Mouse (Mus musculus): ENCODE data around the gene Cep170b. TPM values are rescaled to one million over a fixed set of nuclear protein-coding genes. Genes with fewer than 3 reads are reported as not detected.

Gene Cep170b
- polyA plus RNA-seq, 1 experiment = 2.2 TPM

DNA sequence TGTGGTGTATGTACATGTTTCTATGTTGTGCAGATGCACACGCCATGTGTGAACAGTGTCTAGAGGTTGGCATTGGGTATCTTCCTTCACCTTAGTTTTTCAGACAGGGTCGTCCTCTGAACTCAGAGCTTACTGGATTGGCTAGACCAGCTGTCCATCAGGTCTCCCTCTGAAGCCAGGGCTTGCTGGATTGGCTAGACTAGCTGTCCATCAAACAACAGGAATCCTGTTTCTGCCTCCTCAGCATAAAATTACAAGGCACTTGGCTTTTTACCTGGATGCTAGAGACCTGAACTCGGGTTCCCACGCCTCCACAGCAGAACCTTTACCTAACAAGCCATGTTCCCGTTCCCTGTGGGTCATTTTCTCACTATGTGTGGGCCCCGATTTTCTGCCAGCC, 48.8 kb downstream of the Cep170b start:
- Histone ChIP-seq H3K9me3 (peaks cover 17% of the 10 kb centered on the region), H3K4me3 (replicated peaks) (no peak overlapping the region), H3K27me3 (replicated peaks) (peaks cover 87% of the 10 kb centered on the region), H3K36me3 (replicated peaks; ENCODE audit: low read length) (no peaks in the 10 kb centered on the region), H3K4me1 (no peaks in the 10 kb centered on the region; the same call in 1 of the 2 replicates)
- no peak for TF ChIP-seq FLI1 (IDR thresholded peaks at IDR 0.05; ENCODE audit: low read length)
- TF ChIP-seq GATA1 (IDR thresholded peaks at IDR 0.05; ENCODE audit: borderline replicate concordance, low read length) = no peak

DNA sequence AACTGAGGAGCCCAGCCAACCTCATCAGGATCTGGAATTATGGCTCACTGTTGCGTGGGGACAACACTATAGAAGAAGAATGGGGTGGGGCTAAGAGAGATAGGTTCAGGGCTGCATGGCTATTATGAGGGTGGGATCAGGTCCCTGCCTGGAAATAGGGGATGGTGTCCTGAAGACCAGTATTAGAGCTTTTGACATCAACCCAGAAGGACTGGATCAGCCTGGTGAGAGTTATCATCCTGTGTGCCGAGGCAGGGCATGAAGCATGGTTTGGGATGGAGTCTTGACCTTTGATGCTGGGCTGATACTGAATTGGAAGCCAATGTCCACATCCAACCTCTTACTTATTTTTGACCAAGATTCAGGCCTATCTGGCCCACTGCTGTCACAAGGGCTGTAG, 49.5 kb downstream of the Cep170b start:
- peaks cover 84% of the 10 kb centered on the region for H3K27me3 ChIP-seq (replicated peaks)
- TF ChIP-seq FLI1 (IDR thresholded peaks at IDR 0.05; ENCODE audit: low read length) (no peak), GATA1 (IDR thresholded peaks at IDR 0.05; ENCODE audit: borderline replicate concordance, low read length) (no peak)
- peaks cover 24% of the 10 kb centered on the region for H3K9me3 ChIP-seq
- no peaks in the 10 kb centered on the region; the same call in 1 of the 2 replicates for H3K4me1 ChIP-seq
- H3K4me3 ChIP-seq (replicated peaks) = no peak overlapping the region
- H3K36me3 ChIP-seq (replicated peaks; ENCODE audit: low read length) = no peaks in the 10 kb centered on the region

DNA sequence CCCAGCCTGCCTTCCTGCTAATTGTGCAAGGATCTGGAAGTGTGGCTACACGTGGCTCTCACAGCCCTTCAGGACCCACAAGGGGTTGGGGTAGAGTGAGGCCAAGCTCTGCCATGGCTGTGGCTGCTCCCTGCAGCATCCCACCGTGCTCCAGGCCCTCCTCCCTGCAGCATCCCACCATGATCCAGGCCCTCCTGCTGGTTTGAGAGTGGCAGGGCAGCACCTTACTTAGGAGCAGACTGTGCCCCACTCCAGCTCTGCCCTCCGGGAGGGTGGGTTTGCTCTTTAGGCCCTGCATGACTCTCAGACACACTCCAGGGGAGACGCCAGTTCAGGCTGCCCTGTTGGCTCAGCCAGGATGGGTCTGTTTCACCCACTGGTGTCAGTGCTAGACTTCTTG, 50.1 kb downstream of the Cep170b start:
- TF ChIP-seq FLI1 (IDR thresholded peaks at IDR 0.05; ENCODE audit: low read length) = no peak
- no peak for TF ChIP-seq GATA1 (IDR thresholded peaks at IDR 0.05; ENCODE audit: borderline replicate concordance, low read length)
- Histone ChIP-seq H3K27me3 (replicated peaks) (peaks cover 80% of the 10 kb centered on the region), H3K9me3 (peaks cover 30% of the 10 kb centered on the region), H3K4me3 (replicated peaks) (no peak overlapping the region), H3K4me1 (no peaks in the 10 kb centered on the region; the same call in 1 of the 2 replicates), H3K36me3 (replicated peaks; ENCODE audit: low read length) (no peaks in the 10 kb centered on the region)

DNA sequence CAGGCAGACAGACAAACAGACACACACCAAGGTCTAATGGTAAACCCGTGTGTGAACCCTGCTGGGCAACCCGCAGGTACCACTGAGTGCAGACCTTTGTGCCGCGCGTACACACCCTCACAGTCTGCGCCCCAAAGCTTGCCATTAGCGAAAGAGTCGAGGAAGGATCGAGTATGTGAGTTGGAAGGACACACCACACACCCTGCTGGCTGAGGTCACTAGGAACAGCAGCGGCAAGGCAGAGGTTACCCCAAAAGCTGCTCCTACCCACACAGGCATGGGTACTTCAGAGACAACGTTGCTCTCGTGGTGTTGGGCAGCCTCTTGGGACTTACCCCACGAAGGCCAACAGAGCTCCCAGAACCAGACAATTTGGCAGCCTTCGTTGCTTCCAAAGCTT, 52.1 kb downstream of the Cep170b start:
- H3K4me1 ChIP-seq = no peaks in the 10 kb centered on the region; the same call in 1 of the 2 replicates
- H3K27me3 ChIP-seq (replicated peaks) = peaks cover 70% of the 10 kb centered on the region
- no peaks in the 10 kb centered on the region for H3K36me3 ChIP-seq (replicated peaks; ENCODE audit: low read length)
- peaks cover 34% of the 10 kb centered on the region for H3K9me3 ChIP-seq
- TF ChIP-seq FLI1 (IDR thresholded peaks at IDR 0.05; ENCODE audit: low read length) = no peak
- TF ChIP-seq GATA1 (IDR thresholded peaks at IDR 0.05; ENCODE audit: borderline replicate concordance, low read length) = no peak
- H3K4me3 ChIP-seq (replicated peaks) = no peak overlapping the region

DNA sequence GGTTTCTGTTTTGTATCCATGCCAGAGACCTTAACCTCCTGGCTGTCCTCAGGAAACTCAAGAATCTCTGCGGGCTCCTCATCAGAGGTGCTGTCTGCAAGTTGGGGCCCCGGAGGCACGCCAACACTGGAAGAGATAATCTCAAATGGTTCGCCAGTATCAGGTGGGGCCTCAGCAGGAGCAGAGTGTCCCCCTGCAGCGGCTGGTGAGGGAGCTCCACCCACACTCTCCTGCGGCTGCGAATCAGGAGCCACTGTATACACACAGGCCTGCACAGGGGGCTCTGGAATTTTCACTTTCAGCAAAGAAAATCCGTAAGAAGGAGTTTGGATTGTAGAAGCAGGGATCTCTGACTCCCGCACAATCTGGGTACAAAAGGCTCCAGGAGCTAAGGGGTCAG, 53.1 kb downstream of the Cep170b start:
- no peak for TF ChIP-seq GATA1 (IDR thresholded peaks at IDR 0.05; ENCODE audit: borderline replicate concordance, low read length)
- no peak for TF ChIP-seq FLI1 (IDR thresholded peaks at IDR 0.05; ENCODE audit: low read length)
- Histone ChIP-seq H3K4me3 (replicated peaks) (no peak overlapping the region), H3K9me3 (peaks cover 34% of the 10 kb centered on the region), H3K4me1 (no peaks in the 10 kb centered on the region; the same call in 1 of the 2 replicates), H3K36me3 (replicated peaks; ENCODE audit: low read length) (no peaks in the 10 kb centered on the region), H3K27me3 (replicated peaks) (peaks cover 60% of the 10 kb centered on the region)

DNA sequence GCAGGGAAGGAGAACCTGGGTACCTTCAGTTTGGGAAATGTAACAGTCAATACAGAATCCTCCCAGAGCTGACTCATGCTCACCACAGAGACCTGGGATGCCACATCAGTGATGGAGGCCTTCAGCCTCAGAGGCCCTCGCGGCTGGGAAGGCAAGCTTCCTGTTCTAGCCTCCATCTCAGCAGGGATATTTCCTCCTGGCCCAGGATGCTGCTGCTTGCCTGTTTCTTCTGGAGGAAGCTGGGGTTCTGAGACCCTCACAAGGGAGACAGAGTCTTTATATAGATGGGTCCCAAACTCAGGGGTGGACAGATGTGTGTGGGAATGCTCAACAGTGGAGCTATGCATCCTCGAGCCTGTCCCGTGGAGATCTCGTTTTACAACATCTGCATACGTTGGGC, 53.8 kb downstream of the Cep170b start:
- no peaks in the 10 kb centered on the region for H3K36me3 ChIP-seq (replicated peaks; ENCODE audit: low read length)
- H3K4me3 ChIP-seq (replicated peaks) = no peak overlapping the region
- peaks cover 34% of the 10 kb centered on the region for H3K9me3 ChIP-seq

DNA sequence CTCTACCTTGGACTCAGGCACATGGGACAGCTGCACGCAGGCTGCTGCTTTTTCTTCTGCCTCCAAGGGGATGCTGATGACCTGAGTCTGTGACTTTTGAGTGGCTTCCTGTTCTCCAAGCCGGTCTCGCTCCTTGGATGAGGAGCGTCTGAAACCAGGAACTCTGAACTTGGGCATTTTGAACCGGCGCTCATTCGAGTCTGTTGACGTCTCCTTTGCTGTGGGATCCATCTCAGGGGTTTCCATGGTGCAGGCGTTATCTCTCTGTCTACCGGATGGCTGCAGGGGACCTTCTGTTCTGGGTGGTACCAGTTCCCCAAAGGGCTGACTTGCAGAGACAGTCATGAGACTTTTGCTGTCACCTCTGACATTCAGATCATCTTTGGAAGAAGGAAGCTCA, 54.2 kb downstream of the Cep170b start:
- Histone ChIP-seq H3K4me1 (no peaks in the 10 kb centered on the region; the same call in 1 of the 2 replicates), H3K27me3 (replicated peaks) (peaks cover 49% of the 10 kb centered on the region), H3K4me3 (replicated peaks) (no peak overlapping the region), H3K36me3 (replicated peaks; ENCODE audit: low read length) (no peaks in the 10 kb centered on the region), H3K9me3 (peaks cover 34% of the 10 kb centered on the region)
- no peak for TF ChIP-seq GATA1 (IDR thresholded peaks at IDR 0.05; ENCODE audit: borderline replicate concordance, low read length)
- TF ChIP-seq FLI1 (IDR thresholded peaks at IDR 0.05; ENCODE audit: low read length) = no peak

More for the DNA sequence above, 53.8 kb downstream of the Cep170b start:
- H3K4me1 ChIP-seq = no peaks in the 10 kb centered on the region; the same call in 1 of the 2 replicates
- peaks cover 54% of the 10 kb centered on the region for H3K27me3 ChIP-seq (replicated peaks)
- TF ChIP-seq FLI1 (IDR thresholded peaks at IDR 0.05; ENCODE audit: low read length) = no peak
- TF ChIP-seq GATA1 (IDR thresholded peaks at IDR 0.05; ENCODE audit: borderline replicate concordance, low read length) = no peak

DNA sequence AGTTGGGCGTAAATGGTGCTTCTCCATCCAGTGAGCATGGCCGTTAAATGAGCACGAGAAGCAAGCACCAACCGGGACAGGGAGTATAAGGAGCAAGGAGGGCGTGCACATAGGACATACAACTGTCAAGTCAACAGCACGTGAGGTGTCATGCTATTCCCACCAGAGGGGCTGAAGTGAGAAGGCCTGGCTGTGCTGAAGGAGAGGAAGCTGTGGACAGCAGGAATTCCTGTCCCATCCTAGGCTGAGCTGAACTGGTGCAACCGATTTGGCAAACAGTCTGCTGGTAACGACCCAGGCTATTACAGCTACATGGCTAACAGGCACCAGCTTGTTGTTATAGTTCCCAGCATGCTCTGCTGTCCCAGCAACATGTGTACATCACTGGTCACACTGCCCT, 70.8 kb downstream of the Cep170b start:
- Histone ChIP-seq H3K4me3 (replicated peaks) (peak overlapping the region; percentile 0), H3K36me3 (replicated peaks; ENCODE audit: low read length) (peaks cover 1% of the 10 kb centered on the region), H3K9me3 (peaks cover 4% of the 10 kb centered on the region), H3K4me1 (peaks cover 31% of the 10 kb centered on the region), H3K27me3 (replicated peaks) (peaks cover 80% of the 10 kb centered on the region)
- no peak for TF ChIP-seq FLI1 (IDR thresholded peaks at IDR 0.05; ENCODE audit: low read length)

DNA sequence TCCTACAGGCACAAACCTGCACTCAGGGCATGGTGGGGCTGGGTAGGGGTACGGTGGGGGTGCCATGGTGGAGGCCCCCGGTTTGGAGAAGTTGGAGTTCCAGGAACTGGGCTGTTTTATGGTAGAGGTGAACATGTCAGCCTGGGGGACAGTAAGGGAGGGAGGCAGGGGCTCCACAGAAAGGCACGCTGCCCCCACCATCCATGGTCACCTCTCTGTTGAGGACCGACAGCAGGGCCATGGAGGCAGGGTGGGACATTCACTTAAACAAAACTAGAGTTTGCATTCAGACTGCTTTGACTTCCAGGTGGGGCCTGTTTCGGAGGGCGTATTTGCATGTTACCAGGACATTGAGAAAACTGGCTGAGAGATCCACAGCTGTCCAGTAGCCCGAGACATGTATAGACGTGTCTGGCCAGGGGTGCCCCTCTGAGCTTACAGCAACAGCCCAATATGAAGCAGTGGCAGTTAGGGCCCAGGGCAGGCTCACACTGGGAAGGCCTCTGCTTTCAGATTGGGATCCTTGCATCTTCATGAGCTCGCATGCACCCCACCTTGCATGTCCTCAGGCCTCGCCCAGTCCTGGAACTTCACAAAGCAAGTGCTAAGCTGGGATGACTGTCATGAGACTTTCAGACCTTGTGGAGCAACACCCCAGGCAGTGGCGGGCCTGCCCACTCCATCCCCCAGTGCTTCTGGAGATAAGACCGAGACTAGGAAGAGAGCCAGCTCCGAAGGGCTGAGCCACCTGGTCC, 73.5 kb downstream of the Cep170b start:
- Histone ChIP-seq H3K4me1 (peaks cover 50% of the 10 kb centered on the region), H3K4me3 (replicated peaks) (peak overlapping the region; percentile 59), H3K27me3 (replicated peaks) (peaks cover 81% of the 10 kb centered on the region), H3K9me3 (no peaks in the 10 kb centered on the region), H3K36me3 (replicated peaks; ENCODE audit: low read length) (no peaks in the 10 kb centered on the region)
- TF ChIP-seq GATA1 (IDR thresholded peaks at IDR 0.05; ENCODE audit: borderline replicate concordance, low read length) (no peak), FLI1 (IDR thresholded peaks at IDR 0.05; ENCODE audit: low read length) (no peak)

DNA sequence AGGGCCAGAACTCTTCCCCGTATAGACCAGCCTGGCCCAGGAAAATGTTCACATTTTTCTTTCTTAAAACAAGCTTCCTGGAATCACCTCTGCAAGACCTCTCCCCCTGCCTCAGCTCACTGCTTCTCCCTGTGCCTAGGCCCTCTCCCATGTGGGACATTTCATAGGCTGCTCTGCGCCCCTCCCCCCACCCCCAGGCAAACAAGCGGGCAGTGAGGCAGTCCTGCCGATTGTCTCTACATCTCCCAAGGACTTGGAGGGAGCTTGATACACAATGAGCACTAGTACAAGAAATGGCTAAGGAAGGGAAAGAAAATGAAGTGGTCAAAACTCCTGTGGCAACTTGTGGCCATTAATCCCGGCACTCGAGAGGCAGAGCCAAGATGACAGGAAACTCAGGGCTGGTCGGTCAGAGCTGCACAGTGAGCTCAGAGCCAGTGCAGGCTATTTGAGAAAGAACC, 74.1 kb downstream of the Cep170b start:
- Histone ChIP-seq H3K27me3 (replicated peaks) (peaks cover 82% of the 10 kb centered on the region), H3K9me3 (no peaks in the 10 kb centered on the region), H3K4me3 (replicated peaks) (peak overlapping the region; percentile 67), H3K4me1 (peaks cover 56% of the 10 kb centered on the region), H3K36me3 (replicated peaks; ENCODE audit: low read length) (no peaks in the 10 kb centered on the region)
- TF ChIP-seq FLI1 (IDR thresholded peaks at IDR 0.05; ENCODE audit: low read length) (no peak), GATA1 (IDR thresholded peaks at IDR 0.05; ENCODE audit: borderline replicate concordance, low read length) (no peak)
